Mouse (Mus musculus) forebrain, postnatal 0 days (tissue): ENCODE measurements around the gene Rps26. TPM values are rescaled to one million over a fixed set of nuclear protein-coding genes. Genes with fewer than 3 reads are reported as not detected.

Experiments
- ATAC-seq: fragments of 200-750 bp; cut with Nextera tagmentation; 2 replicates; pipeline ENCODE4 v1.8.0; 2017; ENCODE audit warnings: mild to moderate bottlenecking, moderate library complexity
- DNase-seq: peaks from one replicate; pipeline ENCODE4 v3.0.0-alpha.2; 2015
- H3K27ac ChIP-seq: fragments of 300-500 bp; sonication (generic); 2 replicates; pipeline ENCODE4 v1.5.1; 2014; ENCODE audit warnings: low read depth, mild to moderate bottlenecking, antibody characterized with exemption, low read length, moderate library complexity, mixed read lengths
- H3K27me3 ChIP-seq: fragments of 300-500 bp; sonication (generic); 2 replicates; pipeline ENCODE4 v1.6.1; 2014; ENCODE audit warnings: mild to moderate bottlenecking, low read length, mixed read lengths; ENCODE audit not compliant: insufficient read depth
- H3K36me3 ChIP-seq: fragments of 300-500 bp; sonication (generic); 2 replicates; pipeline ENCODE4 v1.6.1; 2014; ENCODE audit warnings: mild to moderate bottlenecking, moderate library complexity; ENCODE audit not compliant: insufficient read depth
- H3K4me1 ChIP-seq: fragments of 300-500 bp; sonication (generic); 2 replicates; pipeline ENCODE4 v1.6.1; 2014; ENCODE audit warnings: antibody characterized with exemption; ENCODE audit not compliant: insufficient read depth
- H3K4me2 ChIP-seq: fragments of 300-500 bp; sonication (generic); 2 replicates; pipeline ENCODE4 v1.6.1; 2014; ENCODE audit warnings: low read depth, mild to moderate bottlenecking, moderate library complexity
- H3K4me3 ChIP-seq: fragments of 300-500 bp; sonication (generic); 2 replicates; pipeline ENCODE4 v1.5.1; 2014; ENCODE audit warnings: low read depth, low read length, mixed read lengths
- H3K9ac ChIP-seq: fragments of 300-500 bp; sonication (generic); 2 replicates; pipeline ENCODE4 v1.6.1; 2014; ENCODE audit warnings: mild to moderate bottlenecking
- H3K9me3 ChIP-seq: fragments of 300-500 bp; sonication (generic); 2 replicates; pipeline ENCODE4 v1.6.1; 2016; ENCODE audit warnings: low read length
- CTCF ChIP-seq: sonication (generic); IDR thresholded peaks from 2 replicates; pipeline ENCODE4 v1.5.1; 2016; ENCODE audit warnings: antibody characterized with exemption, control low read depth, low read depth
- WGBS: fragments of 180-500 bp; shearing (Covaris S2); extraction: QIAGEN DNeasy Blood & Tissue Kit; methylation state at CpG from one replicate; pipeline ENCODE4 v1.1.7; 2014; 5-methylcytosine and 5-hydroxymethylcytosine counted together
- polyA plus RNA-seq: library from polyadenylated mRNA; unstranded; fragments of >200 nt; fragmentation: Nextera tagmentation; extraction: Ambion mirVana; gene quantifications from 2 replicates; pipeline ENCODE4 v1.2.1, GENCODE M21; 2015
- total RNA-seq: library from RNA; depleted of rRNA; stranded (reverse); fragments of >200 nt; gene quantifications from 2 replicates; pipeline ENCODE4 v1.2.3, GENCODE M21; 2014

Gene Rps26
- total and polyA plus RNA-seq, 2 experiments from 2014 or later = 436 to 1,363 TPM

- H3K9me3 ChIP-seq = no peaks in the 10 kb centered on the region
- H3K4me1 ChIP-seq = no peaks in the 10 kb centered on the region
- TF ChIP-seq CTCF = no peak
- H3K27ac ChIP-seq = no peak overlapping the region
- ATAC-seq (no peak), DNase-seq (no peak)
- no peaks in the 10 kb centered on the region for H3K27me3 ChIP-seq
- no peak overlapping the region for H3K4me3 ChIP-seq
- no peaks in the 10 kb centered on the region for H3K36me3 ChIP-seq
- WGBS = 83% methylated on average over 4 of the region's 4 CpGs
- no peak overlapping the region for H3K9ac ChIP-seq
- no peak overlapping the region for H3K4me2 ChIP-seq
Observed at GRCm38 (mm10) chr10:128602470-128603128, 23.9 kb downstream of the Rps26 start.

DNA sequence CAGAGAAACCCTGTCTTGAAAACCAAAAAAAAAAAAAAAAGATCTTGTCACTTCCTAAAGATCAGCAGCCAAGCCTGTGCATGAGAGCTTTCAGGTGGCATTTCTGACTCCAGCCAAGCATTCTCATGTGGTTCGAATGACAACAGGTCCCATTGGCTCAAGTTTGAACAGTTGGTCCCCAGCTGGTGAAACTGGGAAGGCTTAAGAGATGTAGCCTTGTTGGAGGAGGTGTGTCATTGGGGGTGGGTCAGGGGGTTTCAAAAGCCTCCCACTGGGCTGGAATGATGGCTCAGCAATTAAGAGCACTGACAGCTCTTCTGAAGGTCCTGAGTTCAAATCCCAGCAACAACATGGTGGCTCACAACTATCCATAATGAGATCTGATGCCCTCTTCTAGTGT is 25.0 kb downstream of the Rps26 start:
- no peaks in the 10 kb centered on the region for H3K4me1 ChIP-seq
- WGBS = 89% methylated on average over 1 of the region's 1 CpGs
- H3K27ac ChIP-seq = no peak overlapping the region
- H3K9me3 ChIP-seq = no peaks in the 10 kb centered on the region
- H3K27me3 ChIP-seq = no peaks in the 10 kb centered on the region
- no peak for ATAC-seq
- H3K9ac ChIP-seq = no peak overlapping the region
- no peak for DNase-seq
- no peaks in the 10 kb centered on the region for H3K36me3 ChIP-seq
- H3K4me2 ChIP-seq = no peak overlapping the region
- TF ChIP-seq CTCF = no peak
- H3K4me3 ChIP-seq = no peak overlapping the region

DNA sequence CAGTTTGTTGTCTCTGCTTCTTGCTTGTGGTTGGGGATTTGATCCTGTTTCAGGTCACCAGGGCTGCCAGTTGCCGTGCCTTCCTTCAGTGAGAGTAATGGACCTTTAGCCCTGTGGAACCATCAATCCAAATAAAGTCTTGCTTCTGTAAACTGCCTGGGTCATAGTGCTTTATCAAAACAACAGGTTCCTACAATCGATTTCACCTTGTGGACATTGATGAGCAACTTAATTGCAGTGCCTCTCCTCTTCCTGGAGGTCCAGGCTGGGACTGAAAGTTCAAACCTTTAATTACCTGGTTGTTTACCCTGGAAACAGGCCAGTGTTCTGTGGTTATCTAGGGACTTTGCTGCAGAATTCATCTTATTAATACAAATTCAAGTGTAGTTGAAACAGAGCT is 28.1 kb downstream of the Rps26 start:
- WGBS = 79% methylated on average over 2 of the region's 2 CpGs
- Histone ChIP-seq H3K4me1 (no peaks in the 10 kb centered on the region), H3K4me3 (no peak overlapping the region), H3K36me3 (no peaks in the 10 kb centered on the region), H3K27me3 (no peaks in the 10 kb centered on the region), H3K9me3 (no peaks in the 10 kb centered on the region), H3K27ac (no peak overlapping the region), H3K9ac (no peak overlapping the region), H3K4me2 (no peak overlapping the region)
- no peak for TF ChIP-seq CTCF
- no peak for DNase-seq
- no peak for ATAC-seq

- WGBS = 39% methylated on average over 5 of the region's 5 CpGs
- H3K36me3 ChIP-seq = no peaks in the 10 kb centered on the region
- H3K4me2 ChIP-seq = no peak overlapping the region
- DNase-seq (no peak), ATAC-seq (no peak)
- H3K9me3 ChIP-seq = no peaks in the 10 kb centered on the region
- H3K4me1 ChIP-seq = no peaks in the 10 kb centered on the region
- H3K4me3 ChIP-seq = no peak overlapping the region
- no peak overlapping the region for H3K27ac ChIP-seq
- no peak for TF ChIP-seq CTCF
- H3K27me3 ChIP-seq = peaks cover 17% of the 10 kb centered on the region
- no peak overlapping the region for H3K9ac ChIP-seq
Observed at GRCm38 (mm10) chr10:128592797-128593196, 33.8 kb downstream of the Rps26 start.

GRCm38 (mm10) chr10:128591436-128591835 is 35.1 kb downstream of the Rps26 start:
- TF ChIP-seq CTCF = no peak
- Histone ChIP-seq H3K27ac (no peak overlapping the region), H3K27me3 (peaks cover 18% of the 10 kb centered on the region), H3K9ac (no peak overlapping the region), H3K4me1 (no peaks in the 10 kb centered on the region), H3K4me3 (no peak overlapping the region), H3K36me3 (no peaks in the 10 kb centered on the region), H3K4me2 (no peak overlapping the region), H3K9me3 (no peaks in the 10 kb centered on the region)
- WGBS = 92% methylated on average over 6 of the region's 6 CpGs
- no peak for DNase-seq
- ATAC-seq = no peak

DNA sequence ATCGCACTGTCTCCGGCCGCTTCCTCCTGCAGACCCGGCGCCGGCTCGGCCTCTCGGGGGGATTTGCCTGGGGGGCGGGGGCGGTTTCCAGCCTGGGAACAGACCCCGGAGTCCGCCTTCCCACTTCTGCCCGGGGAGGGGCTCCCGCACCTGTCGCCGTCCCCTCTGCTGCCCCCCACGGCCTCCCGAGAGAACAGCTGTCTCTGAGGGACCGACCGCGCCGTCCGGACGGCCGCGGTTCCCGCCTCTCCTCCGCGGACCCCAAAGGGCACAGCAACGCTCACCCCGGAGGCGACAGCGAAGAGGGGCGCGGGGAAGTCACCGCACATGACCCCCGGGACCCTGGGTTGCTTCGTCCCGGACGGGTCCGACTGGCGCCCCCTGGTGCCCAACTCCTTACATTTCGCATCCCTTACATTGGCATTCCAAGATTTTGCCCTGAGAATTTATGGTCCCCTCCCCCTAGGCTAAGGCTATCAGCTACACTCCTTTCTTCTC is 36.3 kb downstream of the Rps26 start:
- Histone ChIP-seq H3K27me3 (peaks cover 18% of the 10 kb centered on the region), H3K4me3 (peak overlapping the region; percentile 58), H3K27ac (no peak overlapping the region; the same call in 1 of the 2 replicates), H3K9ac (peak overlapping the region; percentile 51), H3K9me3 (no peaks in the 10 kb centered on the region), H3K4me2 (peak overlapping the region; percentile 96), H3K4me1 (no peaks in the 10 kb centered on the region), H3K36me3 (no peaks in the 10 kb centered on the region)
- peak; percentile 79 for TF ChIP-seq CTCF
- peak; percentile 72 for DNase-seq
- 2% methylated on average over 42 of the region's 43 CpGs for WGBS
- ATAC-seq = peak; percentile 78

DNA sequence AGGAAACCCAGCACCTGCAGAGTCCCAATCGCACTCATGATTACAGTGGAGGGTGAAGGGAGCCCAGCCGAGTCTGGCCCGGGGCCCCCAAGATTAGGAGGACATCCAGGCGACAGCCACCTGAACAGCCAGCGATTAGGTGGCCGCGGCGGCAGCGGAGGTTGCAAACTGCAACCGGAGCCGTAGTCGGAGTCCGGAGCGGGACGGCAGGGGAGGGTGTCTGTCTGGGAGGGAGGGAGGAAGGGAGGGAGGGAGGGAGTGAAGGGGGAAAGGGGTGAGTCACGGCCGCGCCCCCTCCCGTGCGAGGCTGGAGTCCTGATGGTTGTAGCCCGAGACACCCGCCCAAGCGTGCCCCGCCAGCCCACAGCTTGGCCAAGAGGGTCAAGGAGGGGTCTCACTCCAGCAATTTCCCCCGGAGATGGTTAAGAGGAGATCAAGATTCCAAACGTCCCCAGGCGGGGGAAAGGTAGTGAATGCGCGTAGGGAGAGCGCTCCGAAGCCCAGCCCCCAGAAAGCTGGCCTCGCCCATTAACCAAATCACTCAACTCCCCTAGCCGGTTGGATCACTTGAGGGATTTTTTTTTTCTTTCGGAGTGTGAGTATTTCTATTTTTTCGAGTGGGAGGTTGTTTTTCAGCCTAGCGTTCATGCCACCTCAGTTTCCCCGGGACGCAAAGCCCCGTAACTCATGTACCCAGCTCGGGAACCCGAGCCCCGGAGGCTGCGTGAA is 36.9 kb downstream of the Rps26 start, which contains the start of gene Erbb3:
Erbb3 (minus strand) TSS at position 189 of the 729 bp plus-strand sequence.
- Histone ChIP-seq H3K9me3 (no peaks in the 10 kb centered on the region), H3K27me3 (peaks cover 18% of the 10 kb centered on the region), H3K4me3 (peak within 1 kb of the TSS; percentile 58), H3K36me3 (no peaks in the 10 kb centered on the region), H3K4me2 (peak within 1 kb of the TSS; percentile 96), H3K9ac (peak within 1 kb of the TSS; percentile 51), H3K27ac (no peak within 1 kb of the TSS; the same call in 1 of the 2 replicates), H3K4me1 (no peaks in the 10 kb centered on the region)
- TF ChIP-seq CTCF = no peak
- ATAC-seq (peak; percentile 52), DNase-seq (peak; percentile 30)
- under 1% methylated on average over 43 of the region's 43 CpGs for WGBS
